Mouse (Mus musculus): ENCODE results near the gene Ebi3.

Gene Ebi3

GRCm38 (mm10) chr17:55958918-55959728 lies 6.7 kb downstream of the Ebi3 start, which contains the start of gene Yju2:
Gene Yju2 (plus strand): TSS chr17:55959099.
- peak; percentile 96 for DNase-seq

GRCm38 (mm10) chr17:55959946-55960740 lies 7.7 kb downstream of the Ebi3 start:
- DNase-seq: no peak

DNA sequence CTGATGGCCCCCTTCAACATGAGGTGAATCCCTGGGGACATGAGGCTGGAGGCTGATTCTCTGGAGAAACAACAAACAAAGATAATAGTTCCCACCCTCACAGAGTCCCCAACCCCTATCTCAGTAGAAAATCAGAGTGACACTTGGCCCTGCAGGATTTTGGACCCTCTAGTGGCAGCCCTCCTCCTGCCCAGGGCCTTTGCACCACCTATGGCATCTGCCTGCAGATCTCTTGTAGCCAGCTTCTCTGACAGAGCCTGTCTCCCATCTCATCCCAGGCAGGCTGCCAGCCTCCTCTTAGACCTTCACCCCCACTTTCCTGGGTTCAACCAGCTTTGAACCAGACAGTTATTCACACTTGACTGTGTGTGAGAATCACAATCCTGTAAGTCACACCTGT lies 8.4 kb downstream of the Ebi3 start:
- DNase-seq: no peak

GRCm38 (mm10) chr17:55961631-55962030 lies 9.2 kb downstream of the Ebi3 start:
- no peak for DNase-seq

- DNase-seq: peak; percentile 32
Observed at GRCm38 (mm10) chr17:55963171-55963570, 10.7 kb downstream of the Ebi3 start.

DNA sequence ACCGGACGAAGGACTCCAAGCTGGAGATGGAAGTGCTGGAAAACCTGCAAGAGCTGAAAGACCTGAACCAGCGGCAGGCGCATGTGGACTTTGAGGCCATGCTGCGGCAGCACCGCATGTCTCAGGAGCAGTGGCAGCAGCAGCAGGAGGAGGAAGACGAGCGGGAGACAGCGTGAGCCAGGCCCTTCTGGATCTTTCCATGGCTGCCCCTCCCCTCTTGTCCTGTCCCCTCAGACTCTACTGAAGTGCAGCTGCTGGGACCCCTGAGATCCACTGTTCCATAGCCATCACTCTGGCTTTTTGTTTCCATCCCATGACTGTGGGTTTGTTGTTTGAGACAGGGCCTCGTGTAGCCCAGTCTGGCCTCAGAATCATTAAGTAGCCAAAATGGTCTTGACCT lies 12.1 kb downstream of the Ebi3 start:
- DNase-seq: no peak

- no peak for DNase-seq
Observed at GRCm38 (mm10) chr17:55964996-55965395, 12.6 kb downstream of the Ebi3 start.

GRCm38 (mm10) chr17:55967186-55967585 lies 14.7 kb downstream of the Ebi3 start:
- no peak for DNase-seq

- DNase-seq: no peak
Observed at GRCm38 (mm10) chr17:55968210-55968609, 15.8 kb downstream of the Ebi3 start.

- no peak for DNase-seq
Observed at GRCm38 (mm10) chr17:55969560-55969959, 17.1 kb downstream of the Ebi3 start.

GRCm38 (mm10) chr17:55969966-55970891 lies 17.8 kb downstream of the Ebi3 start, which contains the start of gene Shd:
Gene Shd (plus strand): TSS chr17:55970467.
- DNase-seq: no peak

- no peak for DNase-seq
Observed at GRCm38 (mm10) chr17:55971453-55971852, 19.0 kb downstream of the Ebi3 start.

- peak; percentile 87 for DNase-seq
Observed at GRCm38 (mm10) chr17:55976255-55976862, 23.9 kb downstream of the Ebi3 start.

GRCm38 (mm10) chr17:55977301-55977700 lies 24.9 kb downstream of the Ebi3 start:
- DNase-seq: peak; percentile 34

DNA sequence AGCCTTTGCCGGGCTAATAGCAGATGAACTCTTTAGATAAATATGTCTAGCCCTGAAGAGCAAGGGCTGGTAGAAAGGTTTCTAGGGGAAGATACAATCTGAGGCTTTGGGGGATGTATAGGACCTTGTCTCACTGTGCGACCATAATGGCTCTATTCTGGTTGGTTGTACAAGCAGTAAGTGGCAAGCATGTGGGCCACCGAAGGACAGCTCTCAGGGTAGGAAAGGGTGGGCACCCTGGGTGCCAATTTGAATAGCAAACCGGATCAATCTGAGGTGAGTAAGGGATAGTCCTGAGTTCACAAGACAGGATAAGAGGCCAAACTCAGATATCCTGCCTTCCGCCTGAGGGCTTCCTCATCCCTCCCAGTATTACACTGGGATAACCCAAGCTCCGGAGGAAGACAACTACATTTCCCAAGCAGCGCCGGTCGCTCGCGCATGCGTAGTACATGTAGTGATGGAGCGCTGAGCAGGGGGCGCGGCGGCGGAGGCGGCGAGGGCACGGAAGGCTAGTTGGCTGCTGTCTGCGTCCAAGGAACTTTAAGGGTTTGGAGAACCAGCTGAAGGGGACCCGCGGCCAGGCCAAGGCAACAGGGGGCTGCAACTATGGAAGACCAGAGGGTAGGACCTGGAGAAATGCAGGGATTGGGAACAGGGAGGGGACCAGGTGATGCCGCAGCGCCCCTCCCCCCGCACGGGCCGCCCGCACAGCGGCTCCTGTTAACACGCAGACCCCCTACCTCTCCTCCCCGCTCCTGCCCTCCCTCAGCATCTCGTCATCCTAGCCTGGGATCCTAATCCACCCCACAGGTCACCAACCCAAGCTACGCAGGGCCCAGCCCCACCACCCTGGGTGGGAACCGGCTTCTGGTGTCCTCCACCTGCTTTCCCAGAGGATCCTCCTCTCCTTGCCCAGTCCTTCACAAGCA lies 33.9 kb downstream of the Ebi3 start, which contains the start of gene Fsd1:
Gene Fsd1, plus strand, starts transcription at position 480 of the 932 bp plus-strand sequence.
- no peak for DNase-seq

DNA sequence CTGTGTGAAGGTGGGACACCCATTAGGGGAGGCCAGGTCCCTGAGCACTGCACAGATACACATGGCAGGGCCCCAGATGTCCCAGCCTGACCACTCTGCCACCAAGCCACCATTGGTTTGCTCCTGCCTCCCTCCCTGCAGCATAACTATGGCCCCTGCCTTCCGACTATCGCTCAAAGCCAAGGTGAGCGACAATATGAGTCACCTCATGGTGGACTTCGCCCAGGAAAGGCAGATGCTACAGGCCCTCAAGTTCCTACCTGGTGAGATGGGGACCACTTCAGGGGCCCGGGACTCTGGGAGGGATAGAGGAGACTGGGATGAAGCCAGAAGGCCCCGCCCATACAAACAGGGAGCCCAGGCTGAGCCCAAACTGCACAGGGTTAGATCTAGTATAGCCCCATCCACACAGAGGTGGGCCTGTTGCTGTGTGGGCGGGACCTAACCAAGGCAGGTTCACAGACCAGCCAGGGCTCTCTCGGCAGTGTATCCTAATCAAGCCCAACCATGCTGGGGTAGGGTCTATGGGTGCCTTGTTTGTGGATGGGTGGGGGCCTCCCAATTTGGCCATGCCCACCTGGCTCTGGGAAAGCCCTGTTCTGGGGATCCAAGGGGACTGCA lies 37.9 kb downstream of the Ebi3 start:
- DNase-seq: no peak

DNA sequence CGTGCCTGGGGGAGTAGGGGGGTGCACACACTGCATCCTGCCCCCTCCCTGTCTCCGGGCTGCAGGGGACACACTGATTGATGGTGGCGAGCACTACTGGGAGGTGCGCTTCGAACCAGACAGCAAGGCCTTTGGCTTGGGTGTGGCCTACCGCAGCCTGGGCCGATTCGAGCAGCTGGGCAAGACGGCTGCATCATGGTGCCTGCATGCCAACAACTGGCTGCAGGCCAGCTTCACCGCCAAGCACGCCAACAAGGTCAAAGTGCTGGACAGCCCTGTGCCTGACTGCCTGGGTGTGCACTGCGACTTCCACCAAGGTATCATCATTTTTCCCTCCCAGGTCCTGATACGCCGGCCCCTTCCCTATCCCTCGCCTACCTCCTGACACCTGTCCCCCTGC lies 43.6 kb downstream of the Ebi3 start:
- DNase-seq: no peak

- DNase-seq: no peak
Observed at GRCm38 (mm10) chr17:55999794-56000499, 47.5 kb downstream of the Ebi3 start.

GRCm38 (mm10) chr17:56003000-56003399 lies 50.6 kb downstream of the Ebi3 start:
- no peak for DNase-seq
